Mouse (Mus musculus): Measurements from ENCODE around the gene Anapc2.
A peak's percentile ranks its signal among the peaks of the same experiment; 100 is the strongest.

Gene Anapc2

GRCm38 (mm10) chr2:25271827-25272511, at the start of gene Anapc2, which contains the start of gene Ssna1:
TSS of gene Anapc2 (plus strand) at chr2:25272478.
TSS of gene Ssna1 (minus strand) at chr2:25272438.
- DNase-seq (ENCODE audit: low read depth), result peak; percentile 98

GRCm38 (mm10) chr2:25223681-25224491, 48.4 kb upstream of the Anapc2 start:
- no peak for DNase-seq (ENCODE audit: low read depth)

GRCm38 (mm10) chr2:25224492-25224765, 47.8 kb upstream of the Anapc2 start, which contains the start of gene Tubb4b:
TSS of gene Tubb4b (minus strand) at chr2:25224702.
- no peak for DNase-seq (ENCODE audit: low read depth)

DNA sequence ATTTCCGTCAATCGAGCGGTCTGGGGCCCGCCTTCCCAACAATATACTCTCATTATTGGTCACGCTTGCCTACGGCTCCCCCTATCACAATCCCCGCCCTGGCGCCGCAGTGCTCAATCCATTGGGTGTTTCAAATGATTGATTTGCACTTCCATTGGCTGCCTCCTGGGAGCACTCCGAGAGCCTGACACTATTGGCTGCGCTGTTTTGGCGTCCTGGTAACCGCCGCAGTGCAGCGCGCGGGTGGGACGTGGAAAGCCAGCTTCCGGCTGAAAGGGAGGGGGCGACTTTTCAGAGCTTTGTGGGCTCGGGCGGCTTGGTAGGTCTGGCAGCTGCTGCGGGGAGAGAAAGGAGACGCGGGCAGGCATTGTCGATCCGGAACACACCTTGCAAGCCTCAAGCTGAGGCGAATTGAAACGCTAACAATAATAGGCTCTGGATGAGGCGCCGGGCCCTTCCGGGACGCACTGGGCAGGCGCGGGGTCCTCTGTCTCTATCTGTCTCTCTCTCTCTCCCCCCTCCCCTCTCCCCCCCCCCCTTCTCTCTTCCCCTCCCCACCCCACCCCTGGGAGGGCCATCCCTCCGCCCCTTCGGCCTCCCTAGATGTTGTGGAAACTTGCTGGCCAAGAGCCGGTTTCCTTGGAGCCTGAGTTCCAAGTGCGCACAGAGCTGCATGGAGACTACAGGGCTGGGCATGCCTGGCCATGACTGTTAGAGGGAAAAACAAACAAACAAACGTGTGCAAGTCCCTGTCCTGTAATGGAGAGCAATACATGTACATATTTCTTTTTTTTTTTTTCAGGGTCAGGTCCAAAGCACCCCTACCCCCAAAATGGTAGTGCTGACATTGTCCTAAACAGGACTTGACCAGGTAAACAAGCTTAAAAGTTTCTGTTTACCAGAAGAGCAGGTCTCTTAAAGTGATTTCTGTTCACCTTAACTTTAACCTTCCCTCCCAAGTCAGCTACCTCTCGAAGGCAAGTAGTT, 47.2 kb upstream of the Anapc2 start:
- peak; percentile 99 for DNase-seq (ENCODE audit: low read depth)

DNA sequence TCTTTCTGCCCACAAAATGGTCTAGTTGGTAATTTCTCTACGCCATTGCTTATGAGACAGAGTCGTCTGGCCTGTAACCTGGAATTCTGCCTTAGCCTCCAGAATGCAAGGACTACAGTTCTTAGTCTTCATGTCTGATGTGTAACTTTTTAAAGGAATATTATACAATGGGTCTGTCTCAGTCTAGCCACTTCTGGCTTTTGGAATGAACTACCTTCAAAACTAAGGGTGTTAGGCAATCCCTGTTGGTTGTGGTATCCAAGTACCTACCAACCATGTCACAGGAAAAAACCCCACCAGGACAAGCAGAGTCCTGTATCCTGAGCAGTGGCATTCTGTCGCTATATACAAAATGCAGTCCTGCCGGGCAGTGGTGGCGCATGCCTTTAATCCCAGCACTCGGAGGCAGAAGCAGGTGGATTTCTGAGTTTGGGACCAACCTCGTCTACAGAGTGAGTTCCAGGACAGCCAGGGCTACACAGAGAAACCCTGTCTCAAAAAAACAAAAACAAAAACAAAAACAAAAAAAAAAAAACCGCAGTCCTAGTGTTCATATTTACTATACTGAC, 46.4 kb upstream of the Anapc2 start:
- no peak for DNase-seq (ENCODE audit: low read depth)

- DNase-seq (ENCODE audit: low read depth), result no peak
These were observed 45.4 kb upstream of the Anapc2 start for GRCm38 (mm10) chr2:25226864-25227263.

GRCm38 (mm10) chr2:25227406-25227805, 44.9 kb upstream of the Anapc2 start:
- DNase-seq (ENCODE audit: low read depth), result peak; percentile 26

DNA sequence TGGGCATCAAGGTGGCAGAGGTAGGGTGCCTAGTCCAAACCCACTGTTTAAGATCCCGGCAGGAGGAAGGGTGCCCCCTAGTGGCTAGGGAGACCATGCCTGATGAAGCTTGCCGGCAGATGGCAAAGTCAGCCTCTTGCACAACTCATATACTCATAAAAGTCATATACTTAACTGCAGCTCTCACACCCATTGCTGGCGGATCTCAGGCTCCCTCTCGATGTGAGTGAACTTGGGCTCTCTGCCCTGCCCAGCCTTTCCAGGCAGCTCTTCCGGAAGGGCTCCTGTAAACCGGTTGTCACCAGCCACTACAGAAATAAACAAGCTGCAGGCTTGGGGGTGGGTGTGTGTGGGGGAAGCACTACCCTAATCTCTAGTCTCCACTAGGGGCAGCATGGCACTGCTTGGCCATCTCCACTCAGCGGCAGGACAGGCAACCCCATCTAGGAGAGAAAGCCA, 43.8 kb upstream of the Anapc2 start:
- DNase-seq (ENCODE audit: low read depth), result peak; percentile 94

DNA sequence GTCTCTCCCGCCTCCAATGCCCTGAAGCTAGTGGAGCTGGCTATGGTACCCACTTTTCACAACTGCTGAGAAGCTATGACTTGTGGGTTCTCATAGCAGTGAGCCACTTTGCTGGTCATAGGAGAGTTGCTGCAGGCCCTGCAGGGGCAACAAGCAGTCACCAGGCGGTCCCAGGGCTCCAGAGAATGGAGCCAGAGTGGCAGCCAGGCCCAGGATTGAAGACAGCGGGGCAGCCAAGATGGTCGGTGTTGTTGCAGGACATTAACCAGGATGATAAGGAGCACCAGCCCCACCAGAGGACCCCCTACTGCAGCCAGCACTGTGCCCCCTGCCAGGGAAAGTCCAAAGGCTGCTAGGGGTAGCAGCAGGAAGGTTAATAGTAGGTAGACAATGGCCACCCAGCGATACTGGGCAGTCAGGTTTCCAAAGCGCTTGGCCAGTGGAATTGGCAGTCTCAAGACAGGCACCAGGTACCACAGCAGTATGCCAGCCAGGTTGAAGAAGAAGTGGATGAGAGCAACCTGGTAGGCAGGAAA, 43.2 kb upstream of the Anapc2 start:
- no peak for DNase-seq (ENCODE audit: low read depth)

DNA sequence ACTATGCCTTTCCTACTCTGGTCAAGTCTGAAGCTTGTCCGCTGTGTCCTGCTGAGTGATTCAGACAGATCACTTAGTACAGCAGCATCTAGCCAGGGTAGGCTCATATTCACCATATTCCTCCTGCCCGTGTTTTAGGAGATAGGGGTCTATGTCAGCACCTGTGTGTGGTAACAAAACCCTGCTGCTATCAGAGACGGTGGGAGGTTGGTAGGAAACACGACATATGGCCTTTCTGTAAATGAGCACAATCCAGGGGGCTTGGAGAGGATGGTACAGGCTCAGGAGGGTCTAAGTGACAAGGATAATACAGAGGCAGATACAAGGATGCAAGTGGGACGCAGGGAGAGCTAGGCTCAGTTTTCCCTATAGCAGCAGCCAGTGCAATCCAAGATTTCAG, 42.7 kb upstream of the Anapc2 start:
- DNase-seq (ENCODE audit: low read depth), result no peak

DNA sequence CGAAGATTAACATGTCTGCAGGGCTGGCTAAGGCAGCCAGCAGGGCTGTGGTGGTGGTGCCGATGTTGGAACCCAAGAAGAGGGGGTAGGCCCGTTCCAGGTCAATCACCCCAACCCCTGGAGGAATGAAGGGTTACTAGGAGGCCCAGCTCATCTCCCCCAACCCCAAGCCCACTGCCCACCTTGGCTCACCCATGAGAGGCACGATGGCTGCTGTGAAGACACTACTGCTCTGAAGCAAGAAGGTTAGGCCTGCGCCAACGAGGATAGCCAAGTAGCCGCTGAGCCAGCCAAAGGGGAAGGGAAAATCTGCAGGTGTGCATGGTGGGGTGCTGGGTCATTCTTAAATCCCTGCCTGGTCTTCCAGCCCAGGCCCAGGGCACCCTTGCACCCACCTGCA, 41.7 kb upstream of the Anapc2 start:
- DNase-seq (ENCODE audit: low read depth), result no peak

GRCm38 (mm10) chr2:25231038-25231437, 41.2 kb upstream of the Anapc2 start:
- DNase-seq (ENCODE audit: low read depth), result no peak

- DNase-seq (ENCODE audit: low read depth), result no peak
These were observed 38.9 kb upstream of the Anapc2 start for GRCm38 (mm10) chr2:25233421-25233820.

GRCm38 (mm10) chr2:25234050-25234449, 38.2 kb upstream of the Anapc2 start, which contains the start of gene Slc34a3:
TSS of gene Slc34a3 (minus strand) at chr2:25234364.
- DNase-seq (ENCODE audit: low read depth), result no peak

- no peak for DNase-seq (ENCODE audit: low read depth)
These were observed 37.6 kb upstream of the Anapc2 start for GRCm38 (mm10) chr2:25234551-25235220.

DNA sequence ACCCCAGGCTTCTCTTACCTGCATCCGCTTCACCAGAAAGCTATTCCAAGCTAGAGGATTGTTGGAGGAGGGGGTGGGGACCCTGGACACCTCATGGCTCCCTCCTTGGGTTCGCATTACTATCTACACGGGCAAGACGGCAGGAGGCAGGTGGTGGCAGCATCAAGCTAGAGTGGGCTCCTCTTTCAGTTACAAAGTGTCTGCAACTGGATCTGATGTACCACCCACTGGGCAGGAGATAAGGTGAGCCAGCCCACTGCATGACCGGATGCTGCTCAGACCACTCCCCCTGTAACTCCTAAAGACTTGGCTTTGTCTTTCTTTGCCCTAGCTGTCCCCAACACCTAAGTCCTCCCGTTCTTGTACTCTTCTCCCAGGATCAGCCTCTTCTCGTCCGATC, 35.7 kb upstream of the Anapc2 start, which contains the start of gene Rnf224:
TSS of gene Rnf224 (minus strand) at position 174 of the 400 bp plus-strand sequence.
- DNase-seq (ENCODE audit: low read depth), result no peak

- DNase-seq (ENCODE audit: low read depth), result no peak
These were observed 34.8 kb upstream of the Anapc2 start for GRCm38 (mm10) chr2:25237522-25237921.

DNA sequence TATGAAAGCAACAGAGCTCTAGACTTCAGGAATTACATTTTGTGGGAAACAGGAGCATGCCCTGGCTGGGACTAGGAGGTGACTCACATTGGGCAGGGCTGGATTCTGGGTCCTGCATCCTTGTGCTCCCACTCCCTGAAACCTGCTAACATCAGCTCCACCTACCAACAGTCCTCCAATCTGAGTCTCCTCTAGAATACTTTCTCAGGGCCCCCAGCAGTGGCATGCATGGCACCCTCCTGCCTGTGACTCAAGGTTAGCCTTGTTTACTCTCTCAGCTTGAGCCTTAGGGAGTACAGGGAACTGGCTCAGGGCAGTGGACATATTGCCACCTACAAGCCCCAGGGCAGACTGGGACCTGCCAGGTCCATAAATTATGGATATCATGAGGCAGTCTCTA, 34.2 kb upstream of the Anapc2 start:
- no peak for DNase-seq (ENCODE audit: low read depth)

DNA sequence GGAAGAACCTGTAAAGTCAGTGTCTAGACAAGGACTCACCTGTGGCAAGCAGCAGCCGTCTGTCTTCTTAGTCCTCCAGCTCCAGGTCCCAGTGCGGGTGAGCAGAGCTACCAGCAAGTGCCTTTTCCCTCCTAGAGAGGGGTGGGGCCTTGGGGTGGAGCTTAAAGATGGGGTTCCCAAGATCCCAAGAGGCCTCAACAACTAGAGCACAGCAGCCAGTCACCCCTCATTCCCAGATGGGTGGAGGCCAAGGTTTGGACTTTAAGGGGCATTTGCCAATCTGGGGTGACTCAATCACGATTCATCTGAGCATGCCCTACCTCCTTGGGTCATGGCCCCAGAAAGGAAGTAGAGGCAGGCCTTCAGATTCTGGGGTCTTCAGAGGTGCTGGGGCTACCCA, 32.5 kb upstream of the Anapc2 start:
- no peak for DNase-seq (ENCODE audit: low read depth)

GRCm38 (mm10) chr2:25240310-25240709, 32.0 kb upstream of the Anapc2 start:
- no peak for DNase-seq (ENCODE audit: low read depth)

All from naive thymus-derived CD4-positive, alpha-beta T cell, adult 2 months (primary cell).